Mouse (Mus musculus) limb, embryonic 10.5 days (tissue): ENCODE data around the gene Cplx3. TPM values are rescaled to one million over a fixed set of nuclear protein-coding genes. Genes with fewer than 3 reads are reported as not detected.

Experiments
- DNase-seq: peaks from one replicate; pipeline ENCODE4 v3.0.0-alpha.2; 2017; ENCODE audit warnings: low spot score
- H3K27ac ChIP-seq: fragments of 300-500 bp; sonication (generic); 2 replicates; pipeline ENCODE4 v1.5.1; 2016; ENCODE audit warnings: mild to moderate bottlenecking
- H3K27me3 ChIP-seq: fragments of 300-500 bp; sonication (generic); 2 replicates; pipeline ENCODE4 v1.6.1; 2016; ENCODE audit warnings: low read depth, mild to moderate bottlenecking; ENCODE audit not compliant: poor library complexity, severe bottlenecking
- H3K36me3 ChIP-seq: fragments of 300-500 bp; sonication (generic); 2 replicates; pipeline ENCODE4 v1.6.1; 2016; ENCODE audit warnings: mild to moderate bottlenecking, moderate library complexity
- H3K4me1 ChIP-seq: fragments of 300-500 bp; sonication (generic); 2 replicates; pipeline ENCODE4 v1.6.1; 2016
- H3K4me3 ChIP-seq: fragments of 300-500 bp; sonication (generic); 2 replicates; pipeline ENCODE4 v1.5.1; 2016; ENCODE audit warnings: mild to moderate bottlenecking, moderate library complexity
- H3K9me3 ChIP-seq: fragments of 300-500 bp; sonication (generic); replicated peaks from 2 replicates; pipeline ENCODE4 v1.6.1; 2016; ENCODE audit warnings: mild to moderate bottlenecking
- WGBS: fragments of 180-500 bp; shearing (Covaris S2); methylation state at CpG from one replicate; pipeline ENCODE4 v1.1.7; 2016; 5-methylcytosine and 5-hydroxymethylcytosine counted together
- polyA plus RNA-seq: library from polyadenylated mRNA; unstranded; fragments of >200 nt; fragmentation: Nextera tagmentation; extraction: Ambion mirVana; gene quantifications from 2 replicates; pipeline ENCODE4 v1.2.1, GENCODE M21; 2016

Cplx3 gene
- polyA plus RNA-seq, 1 experiment from 2014 or later = not detected

GRCm38 (mm10) chr9:57629118-57629874, 23.2 kb upstream of the Cplx3 start:
- peaks cover 9% of the 10 kb centered on the region for H3K4me1 ChIP-seq
- H3K27ac ChIP-seq = no peak overlapping the region
- WGBS = 73% methylated on average over 14 of the region's 14 CpGs
- H3K9me3 ChIP-seq = no peaks in the 10 kb centered on the region
- peak; percentile 90 for DNase-seq
- H3K36me3 ChIP-seq = peaks cover 98% of the 10 kb centered on the region
- H3K4me3 ChIP-seq = no peak overlapping the region
- no peaks in the 10 kb centered on the region for H3K27me3 ChIP-seq

DNA sequence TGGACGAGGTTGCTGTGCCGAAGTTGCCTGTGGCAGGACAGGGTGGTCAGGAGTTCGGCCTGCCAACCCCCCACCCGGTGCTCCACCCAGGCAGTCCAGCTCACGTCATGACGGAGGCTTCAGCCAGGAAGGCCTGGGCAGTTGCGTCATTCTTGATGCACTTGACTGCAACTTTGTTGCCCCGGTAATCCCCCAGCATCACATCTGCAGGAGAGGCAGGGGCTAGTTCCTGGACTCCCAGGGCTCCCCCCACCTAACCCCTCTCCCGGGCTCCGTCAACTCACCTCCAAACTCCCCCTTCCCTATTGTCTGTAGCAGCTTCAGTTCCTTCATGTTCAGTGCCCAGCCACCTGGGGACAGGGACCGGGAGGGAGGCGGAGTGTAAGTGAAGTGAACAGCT, 22.6 kb upstream of the Cplx3 start:
- no peaks in the 10 kb centered on the region for H3K9me3 ChIP-seq
- H3K36me3 ChIP-seq = peaks cover 97% of the 10 kb centered on the region
- no peaks in the 10 kb centered on the region for H3K27me3 ChIP-seq
- no peak for DNase-seq
- H3K4me3 ChIP-seq = no peak overlapping the region
- 92% methylated on average over 12 of the region's 12 CpGs for WGBS
- H3K27ac ChIP-seq = no peak overlapping the region
- peaks cover 3% of the 10 kb centered on the region for H3K4me1 ChIP-seq

GRCm38 (mm10) chr9:57627892-57628291, 21.8 kb upstream of the Cplx3 start:
- Histone ChIP-seq H3K36me3 (peaks cover 90% of the 10 kb centered on the region), H3K27ac (no peak overlapping the region), H3K27me3 (no peaks in the 10 kb centered on the region), H3K9me3 (no peaks in the 10 kb centered on the region), H3K4me3 (no peak overlapping the region), H3K4me1 (no peaks in the 10 kb centered on the region)
- 93% methylated on average over 11 of the region's 11 CpGs for WGBS
- no peak for DNase-seq

DNA sequence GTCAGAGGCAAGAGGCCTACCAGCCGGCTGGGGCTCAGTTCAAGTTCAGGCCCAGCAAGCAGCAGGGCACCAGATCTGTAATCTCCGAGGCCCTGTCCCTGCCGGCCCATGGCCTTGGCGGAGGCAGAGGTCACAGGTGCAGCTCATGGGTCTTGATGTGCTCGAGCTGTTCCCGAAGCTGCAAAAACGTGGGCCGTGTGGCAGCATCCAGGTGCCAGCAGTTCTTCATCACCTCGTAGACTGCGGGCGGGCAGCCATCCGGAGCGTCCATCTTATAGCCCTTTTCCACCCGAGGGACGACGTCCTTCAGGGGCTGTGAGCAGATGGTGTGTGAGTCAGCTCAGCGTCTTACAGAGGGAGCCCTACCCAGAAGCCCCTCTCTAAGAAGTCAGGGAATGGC, 21.1 kb upstream of the Cplx3 start:
- 95% methylated on average over 17 of the region's 17 CpGs for WGBS
- DNase-seq = no peak
- Histone ChIP-seq H3K4me3 (no peak overlapping the region), H3K9me3 (no peaks in the 10 kb centered on the region), H3K27ac (no peak overlapping the region), H3K36me3 (peaks cover 84% of the 10 kb centered on the region), H3K4me1 (no peaks in the 10 kb centered on the region), H3K27me3 (no peaks in the 10 kb centered on the region)

GRCm38 (mm10) chr9:57625674-57626500, 19.8 kb upstream of the Cplx3 start:
- WGBS = 90% methylated on average over 15 of the region's 15 CpGs
- H3K27me3 ChIP-seq = no peaks in the 10 kb centered on the region
- peak overlapping the region; percentile 39; the same call in 1 of the 2 replicates for H3K27ac ChIP-seq
- H3K36me3 ChIP-seq = peaks cover 71% of the 10 kb centered on the region
- no peaks in the 10 kb centered on the region for H3K4me1 ChIP-seq
- H3K9me3 ChIP-seq = no peaks in the 10 kb centered on the region
- DNase-seq = no peak
- H3K4me3 ChIP-seq = no peak overlapping the region

GRCm38 (mm10) chr9:57624295-57624694, 18.2 kb upstream of the Cplx3 start:
- H3K27ac ChIP-seq = no peak overlapping the region
- WGBS = 88% methylated on average over 7 of the region's 7 CpGs
- H3K27me3 ChIP-seq = no peaks in the 10 kb centered on the region
- DNase-seq = no peak
- H3K36me3 ChIP-seq = peaks cover 55% of the 10 kb centered on the region
- H3K4me1 ChIP-seq = no peaks in the 10 kb centered on the region
- no peaks in the 10 kb centered on the region for H3K9me3 ChIP-seq
- H3K4me3 ChIP-seq = no peak overlapping the region

GRCm38 (mm10) chr9:57620674-57621073, 14.6 kb upstream of the Cplx3 start, which contains the start of gene Lman1l:
Gene Lman1l, minus strand, starts transcription at chr9:57620774.
- Histone ChIP-seq H3K4me1 (no peaks in the 10 kb centered on the region), H3K27ac (no peak within 1 kb of the TSS), H3K9me3 (no peaks in the 10 kb centered on the region), H3K36me3 (peaks cover 19% of the 10 kb centered on the region), H3K27me3 (no peaks in the 10 kb centered on the region), H3K4me3 (no peak within 1 kb of the TSS)
- WGBS = 97% methylated on average over 5 of the region's 5 CpGs
- no peak for DNase-seq

- Histone ChIP-seq H3K4me3 (no peak overlapping the region), H3K27ac (no peak overlapping the region), H3K27me3 (no peaks in the 10 kb centered on the region), H3K9me3 (no peaks in the 10 kb centered on the region), H3K4me1 (no peaks in the 10 kb centered on the region), H3K36me3 (peaks cover 2% of the 10 kb centered on the region; the same call in 1 of the 2 replicates)
- no peak for DNase-seq
- 75% methylated on average over 8 of the region's 8 CpGs for WGBS
Measured at GRCm38 (mm10) chr9:57618854-57619253, 12.8 kb upstream of the Cplx3 start.

GRCm38 (mm10) chr9:57617556-57618169, 11.6 kb upstream of the Cplx3 start:
- Histone ChIP-seq H3K27me3 (0 out of 2 replicates have a peak, but pooled peaks cover 4% of the 10 kb centered on the region), H3K4me3 (no peak overlapping the region), H3K36me3 (no peaks in the 10 kb centered on the region), H3K4me1 (no peaks in the 10 kb centered on the region), H3K9me3 (no peaks in the 10 kb centered on the region), H3K27ac (no peak overlapping the region)
- DNase-seq = no peak
- 83% methylated on average over 8 of the region's 8 CpGs for whole genome bisulfite sequencing

- 91% methylated on average over 4 of the region's 4 CpGs for WGBS
- H3K4me3 ChIP-seq = no peak overlapping the region
- H3K27ac ChIP-seq = no peak overlapping the region
Measured at GRCm38 (mm10) chr9:57614786-57615185, 8.7 kb upstream of the Cplx3 start.

GRCm38 (mm10) chr9:57613975-57614374, 7.9 kb upstream of the Cplx3 start:
- DNase-seq = no peak
- no peak overlapping the region for H3K4me3 ChIP-seq
- H3K27me3 ChIP-seq = 0 out of 2 replicates have a peak, but pooled peaks cover 4% of the 10 kb centered on the region
- no peaks in the 10 kb centered on the region for H3K4me1 ChIP-seq
- WGBS = 79% methylated on average over 7 of the region's 7 CpGs
- H3K27ac ChIP-seq = no peak overlapping the region
- H3K9me3 ChIP-seq = no peaks in the 10 kb centered on the region
- H3K36me3 ChIP-seq = no peaks in the 10 kb centered on the region

More at GRCm38 (mm10) chr9:57614786-57615185, 8.7 kb upstream of the Cplx3 start:
- Histone ChIP-seq H3K27me3 (0 out of 2 replicates have a peak, but pooled peaks cover 4% of the 10 kb centered on the region), H3K9me3 (no peaks in the 10 kb centered on the region), H3K36me3 (no peaks in the 10 kb centered on the region), H3K4me1 (no peaks in the 10 kb centered on the region)
- no peak for DNase-seq

GRCm38 (mm10) chr9:57612587-57612986, 6.5 kb upstream of the Cplx3 start:
- Histone ChIP-seq H3K9me3 (no peaks in the 10 kb centered on the region), H3K36me3 (no peaks in the 10 kb centered on the region), H3K4me1 (no peaks in the 10 kb centered on the region), H3K27ac (no peak overlapping the region), H3K4me3 (no peak overlapping the region), H3K27me3 (0 out of 2 replicates have a peak, but pooled peaks cover 4% of the 10 kb centered on the region)
- DNase-seq = no peak
- 83% methylated on average over 7 of the region's 7 CpGs for WGBS
